Mouse (Mus musculus): ENCODE data around the gene Krtcap2. TPM values are rescaled to one million over a fixed set of nuclear protein-coding genes. Genes with fewer than 3 reads are reported as not detected.

The Krtcap2 gene
- polyA plus RNA-seq, 1 experiment from 2014 or later, result 221 TPM

GRCm38 (mm10) chr3:89277281-89278021 lies 31.7 kb downstream of the Krtcap2 start:
- Histone ChIP-seq H3K4me3 (replicated peaks) (peak overlapping the region; percentile 44; the same call in 1 of the 2 replicates), H3K9ac (replicated peaks) (no peak overlapping the region)

DNA sequence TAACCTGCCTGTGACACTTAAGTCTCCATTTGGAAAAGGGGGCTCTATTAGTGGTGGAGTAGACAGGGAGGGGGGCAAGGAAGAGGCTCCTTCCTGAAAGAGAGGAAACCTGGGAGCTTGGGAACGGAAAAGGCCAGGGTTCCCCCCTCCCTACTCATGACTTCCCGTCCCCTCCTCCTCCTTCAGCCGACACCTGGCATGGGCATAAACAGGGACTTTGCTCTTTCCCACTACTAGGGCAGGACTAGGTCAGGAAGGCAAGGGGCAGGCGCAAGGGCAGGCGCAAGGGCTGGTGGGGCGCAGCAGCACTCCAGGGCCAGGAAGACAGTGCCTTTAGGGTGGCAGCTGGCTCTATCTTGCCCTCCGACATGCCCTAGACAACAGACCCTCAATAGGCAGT lies 32.3 kb downstream of the Krtcap2 start:
- Histone ChIP-seq H3K4me3 (replicated peaks) (peak overlapping the region; percentile 44; the same call in 1 of the 2 replicates), H3K27me3 (replicated peaks) (peaks cover 15% of the 10 kb centered on the region), H3K27ac (replicated peaks) (peak overlapping the region; percentile 72), H3K4me2 (peak overlapping the region; percentile 89), H3K9ac (replicated peaks) (no peak overlapping the region), H3K9me3 (replicated peaks) (no peaks in the 10 kb centered on the region), H3K4me1 (peaks cover 43% of the 10 kb centered on the region), H3K36me3 (no peaks in the 10 kb centered on the region)
- ATAC-seq (ENCODE audit: low FRiP score), result no peak
- 53% methylated on average over 7 of the region's 7 CpGs for WGBS

More at GRCm38 (mm10) chr3:89277281-89278021, 31.7 kb downstream of the Krtcap2 start:
- H3K4me2 ChIP-seq, result peak overlapping the region; percentile 89
- ATAC-seq (ENCODE audit: low FRiP score), result no peak
- no peaks in the 10 kb centered on the region for H3K36me3 ChIP-seq
- peaks cover 15% of the 10 kb centered on the region for H3K27me3 ChIP-seq (replicated peaks)
- no peaks in the 10 kb centered on the region for H3K9me3 ChIP-seq (replicated peaks)
- 56% methylated on average over 14 of the region's 14 CpGs for WGBS
- 0 out of 2 replicates have a peak overlapping the region, but pooled peaks have one; percentile 24 for H3K27ac ChIP-seq (replicated peaks)
- peaks cover 43% of the 10 kb centered on the region for H3K4me1 ChIP-seq

- H3K27me3 ChIP-seq (replicated peaks), result peaks cover 15% of the 10 kb centered on the region
- ATAC-seq (ENCODE audit: low FRiP score), result no peak
- 13% methylated on average over 8 of the region's 8 CpGs for WGBS
- peak overlapping the region; percentile 89 for H3K4me2 ChIP-seq
- no peaks in the 10 kb centered on the region for H3K9me3 ChIP-seq (replicated peaks)
- peak overlapping the region; percentile 72 for H3K27ac ChIP-seq (replicated peaks)
- peak overlapping the region; percentile 51 for H3K9ac ChIP-seq (replicated peaks)
- peak overlapping the region; percentile 44 for H3K4me3 ChIP-seq (replicated peaks)
- no peaks in the 10 kb centered on the region for H3K36me3 ChIP-seq
- H3K4me1 ChIP-seq, result peaks cover 43% of the 10 kb centered on the region
Observed at GRCm38 (mm10) chr3:89278643-89279042, 32.9 kb downstream of the Krtcap2 start.

DNA sequence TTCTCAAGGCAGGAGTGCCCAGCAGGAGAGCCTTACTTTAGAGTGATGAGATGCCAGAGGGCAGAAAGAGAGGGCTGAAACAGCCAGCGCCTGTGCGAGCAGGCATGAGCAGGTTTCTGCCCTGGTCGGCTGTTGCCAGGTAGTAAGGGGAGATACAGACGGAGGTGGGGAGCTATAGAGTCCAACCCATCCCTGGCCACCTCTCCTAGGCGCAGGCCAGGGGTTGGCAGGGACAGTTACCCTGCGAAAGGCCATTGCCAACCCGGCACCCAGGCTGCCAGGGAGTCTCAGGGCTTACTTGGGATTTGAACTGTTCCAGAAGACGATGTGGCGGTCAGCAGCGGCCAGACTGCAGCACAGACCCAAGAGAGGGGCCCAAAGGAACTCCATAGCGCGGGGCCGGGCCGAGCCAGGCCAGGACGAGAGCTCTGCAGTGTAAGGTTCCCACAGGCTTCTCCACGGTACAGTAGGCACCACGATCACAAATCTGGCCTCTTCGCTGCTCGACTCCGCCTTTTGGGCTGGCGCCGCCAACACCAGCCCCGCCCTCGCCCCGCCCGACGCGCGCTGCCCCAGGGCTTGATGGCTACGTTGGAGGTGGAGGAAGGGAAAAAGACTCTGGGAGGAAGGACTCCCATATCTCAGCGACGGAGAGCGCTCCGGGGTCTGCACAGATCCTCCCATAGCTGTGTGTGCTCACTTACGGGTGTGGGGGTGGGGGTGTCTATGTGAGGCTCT lies 33.6 kb downstream of the Krtcap2 start:
- peak; percentile 77 for ATAC-seq (ENCODE audit: low FRiP score)
- 1% methylated on average over 35 of the region's 35 CpGs for WGBS
- Histone ChIP-seq H3K27me3 (replicated peaks) (peaks cover 15% of the 10 kb centered on the region), H3K4me1 (peaks cover 43% of the 10 kb centered on the region), H3K9me3 (replicated peaks) (no peaks in the 10 kb centered on the region), H3K9ac (replicated peaks) (peak overlapping the region; percentile 51), H3K4me3 (replicated peaks) (peak overlapping the region; percentile 44), H3K27ac (replicated peaks) (peak overlapping the region; percentile 72), H3K36me3 (no peaks in the 10 kb centered on the region), H3K4me2 (peak overlapping the region; percentile 89)

DNA sequence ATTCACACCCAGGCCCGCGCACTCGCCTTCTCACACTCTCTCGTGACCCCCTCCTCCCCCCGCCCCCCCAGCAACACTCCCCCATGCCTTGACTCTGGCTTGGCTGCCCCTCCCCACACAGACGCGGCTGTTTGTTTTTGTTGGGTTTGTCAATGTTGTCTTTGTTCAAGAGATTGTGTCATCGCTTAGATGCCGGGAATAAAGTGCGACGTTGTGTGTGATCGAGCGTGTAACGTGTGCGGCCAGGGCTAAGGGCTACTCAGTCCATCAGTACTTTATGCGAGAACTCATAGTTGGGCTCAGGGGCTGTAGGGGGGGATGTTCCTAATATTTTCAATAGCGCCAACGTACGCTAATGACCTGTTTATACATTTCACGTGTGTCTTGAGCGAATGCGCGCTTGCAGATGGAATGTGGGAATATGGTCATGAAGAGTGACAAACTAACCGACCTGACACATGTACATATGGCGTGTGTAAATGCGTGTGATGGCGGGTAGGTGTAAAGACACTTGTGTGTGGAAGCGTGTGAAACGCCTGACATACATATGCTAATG lies 34.4 kb downstream of the Krtcap2 start:
- peak; percentile 20 for ATAC-seq (ENCODE audit: low FRiP score)
- no peaks in the 10 kb centered on the region for H3K9me3 ChIP-seq (replicated peaks)
- peak overlapping the region; percentile 89 for H3K4me2 ChIP-seq
- H3K27me3 ChIP-seq (replicated peaks), result peaks cover 15% of the 10 kb centered on the region
- peak overlapping the region; percentile 44 for H3K4me3 ChIP-seq (replicated peaks)
- WGBS, result 1% methylated on average over 29 of the region's 29 CpGs
- peak overlapping the region; percentile 72 for H3K27ac ChIP-seq (replicated peaks)
- no peaks in the 10 kb centered on the region for H3K36me3 ChIP-seq
- H3K9ac ChIP-seq (replicated peaks), result peak overlapping the region; percentile 51
- H3K4me1 ChIP-seq, result peaks cover 43% of the 10 kb centered on the region

GRCm38 (mm10) chr3:89280606-89281511 lies 35.1 kb downstream of the Krtcap2 start, which contains the start of gene Efna1:
TSS of gene Efna1 (minus strand) at chr3:89281142.
- under 1% methylated on average over 52 of the region's 52 CpGs for WGBS

GRCm38 (mm10) chr3:89281579-89282290 lies 36.0 kb downstream of the Krtcap2 start:
- Histone ChIP-seq H3K4me2 (peak overlapping the region; percentile 89), H3K27me3 (replicated peaks) (peaks cover 15% of the 10 kb centered on the region), H3K9ac (replicated peaks) (no peak overlapping the region), H3K36me3 (no peaks in the 10 kb centered on the region), H3K4me3 (replicated peaks) (peak overlapping the region; percentile 44), H3K27ac (replicated peaks) (peak overlapping the region; percentile 72; the same call in 1 of the 2 replicates), H3K9me3 (replicated peaks) (no peaks in the 10 kb centered on the region), H3K4me1 (peaks cover 43% of the 10 kb centered on the region)
- no peak for ATAC-seq (ENCODE audit: low FRiP score)
- WGBS, result 13% methylated on average over 20 of the region's 20 CpGs

More at GRCm38 (mm10) chr3:89280606-89281511, 35.1 kb downstream of the Krtcap2 start, which contains the start of gene Efna1:
- H3K4me1 ChIP-seq, result peaks cover 43% of the 10 kb centered on the region
- ATAC-seq (ENCODE audit: low FRiP score), result peak; percentile 45
- H3K4me3 ChIP-seq (replicated peaks), result peak within 1 kb of the TSS; percentile 44
- H3K27me3 ChIP-seq (replicated peaks), result peaks cover 15% of the 10 kb centered on the region
- H3K36me3 ChIP-seq, result no peaks in the 10 kb centered on the region
- no peaks in the 10 kb centered on the region for H3K9me3 ChIP-seq (replicated peaks)
- peak within 1 kb of the TSS; percentile 72 for H3K27ac ChIP-seq (replicated peaks)
- H3K4me2 ChIP-seq, result peak within 1 kb of the TSS; percentile 89
- peak within 1 kb of the TSS; percentile 51 for H3K9ac ChIP-seq (replicated peaks)

- H3K27ac ChIP-seq (replicated peaks), result no peak overlapping the region
- no peak overlapping the region for H3K4me3 ChIP-seq (replicated peaks)
- no peaks in the 10 kb centered on the region for H3K36me3 ChIP-seq
- H3K4me2 ChIP-seq, result peak overlapping the region; percentile 89; the same call in 1 of the 2 replicates
- WGBS, result 18% methylated on average over 4 of the region's 4 CpGs
- no peak overlapping the region for H3K9ac ChIP-seq (replicated peaks)
- no peaks in the 10 kb centered on the region for H3K9me3 ChIP-seq (replicated peaks)
- peaks cover 15% of the 10 kb centered on the region for H3K27me3 ChIP-seq (replicated peaks)
- ATAC-seq (ENCODE audit: low FRiP score), result no peak
- peaks cover 43% of the 10 kb centered on the region for H3K4me1 ChIP-seq
Observed at GRCm38 (mm10) chr3:89282291-89282643, 36.5 kb downstream of the Krtcap2 start.

GRCm38 (mm10) chr3:89284261-89284660 lies 38.5 kb downstream of the Krtcap2 start:
- WGBS, result 96% methylated on average over 3 of the region's 3 CpGs
- Histone ChIP-seq H3K27ac (replicated peaks) (no peak overlapping the region), H3K4me2 (no peak overlapping the region), H3K36me3 (no peaks in the 10 kb centered on the region), H3K9me3 (replicated peaks) (no peaks in the 10 kb centered on the region), H3K4me1 (peaks cover 31% of the 10 kb centered on the region), H3K4me3 (replicated peaks) (no peak overlapping the region), H3K9ac (replicated peaks) (no peak overlapping the region), H3K27me3 (replicated peaks) (no peaks in the 10 kb centered on the region)
- no peak for ATAC-seq (ENCODE audit: low FRiP score)

GRCm38 (mm10) chr3:89285526-89285925 lies 39.8 kb downstream of the Krtcap2 start:
- no peak for ATAC-seq (ENCODE audit: low FRiP score)
- H3K4me3 ChIP-seq (replicated peaks), result no peak overlapping the region
- H3K27me3 ChIP-seq (replicated peaks), result no peaks in the 10 kb centered on the region
- whole genome bisulfite sequencing, result 30% methylated on average over 2 of the region's 2 CpGs
- H3K9me3 ChIP-seq (replicated peaks), result no peaks in the 10 kb centered on the region
- H3K27ac ChIP-seq (replicated peaks), result no peak overlapping the region
- no peak overlapping the region for H3K9ac ChIP-seq (replicated peaks)
- peaks cover 18% of the 10 kb centered on the region for H3K4me1 ChIP-seq
- H3K36me3 ChIP-seq, result no peaks in the 10 kb centered on the region
- no peak overlapping the region for H3K4me2 ChIP-seq
